Mouse (Mus musculus) liver, embryonic 11.5 days (tissue): Measurements from ENCODE around the gene Gm7029. TPM values are rescaled to one million over a fixed set of nuclear protein-coding genes. Genes with fewer than 3 reads are reported as not detected.
"Not testable (repeated sequence)": the region's sequence is repeated elsewhere in the genome, so short reads cannot be mapped to it uniquely, and the experiment has no call there.

Source experiments
- ATAC-seq: fragments of 200-750 bp; cut with Nextera tagmentation; replicated peaks from 2 replicates; pipeline ENCODE4 v1.8.0; 2017; ENCODE audit warnings: moderate number of reproducible peaks, mild to moderate bottlenecking, moderate TSS enrichment, moderate library complexity; ENCODE audit not compliant: low FRiP score
- DNase-seq: peaks from one replicate; pipeline ENCODE4 v3.0.0-alpha.2; 2017; ENCODE audit warnings: low spot score
- H3K27ac ChIP-seq: fragments of 300-500 bp; sonication (generic); 2 replicates; pipeline ENCODE4 v1.5.1; 2014; ENCODE audit warnings: mild to moderate bottlenecking, low read depth, low read length, control low read depth
- H3K27me3 ChIP-seq: fragments of 300-500 bp; sonication (generic); replicated peaks from 2 replicates; pipeline ENCODE4 v1.6.1; 2014; ENCODE audit warnings: low read length, mixed read lengths; ENCODE audit not compliant: control insufficient read depth, insufficient read depth
- H3K36me3 ChIP-seq: fragments of 300-500 bp; sonication (generic); 2 replicates; pipeline ENCODE4 v1.6.1; 2014; ENCODE audit warnings: mild to moderate bottlenecking, low read length, moderate library complexity, mixed read lengths; ENCODE audit not compliant: control insufficient read depth, insufficient read depth
- H3K4me1 ChIP-seq: fragments of 300-500 bp; sonication (generic); replicated peaks from 2 replicates; pipeline ENCODE4 v1.6.1; 2014; ENCODE audit warnings: low read length, mixed read lengths; ENCODE audit not compliant: control insufficient read depth, insufficient read depth
- H3K4me2 ChIP-seq: fragments of 300-500 bp; sonication (generic); 2 replicates; pipeline ENCODE4 v1.6.1; 2014; ENCODE audit warnings: mild to moderate bottlenecking, control low read depth, moderate library complexity
- H3K4me3 ChIP-seq: fragments of 300-500 bp; sonication (generic); 2 replicates; pipeline ENCODE4 v1.5.1; 2014; ENCODE audit warnings: low read depth, low read length, control low read depth
- H3K9ac ChIP-seq: fragments of 300-500 bp; sonication (generic); 2 replicates; pipeline ENCODE4 v1.6.1; 2014; ENCODE audit warnings: low read depth, low read length, control low read depth
- H3K9me3 ChIP-seq: fragments of 300-500 bp; sonication (generic); 2 replicates; pipeline ENCODE4 v1.6.1; 2016; ENCODE audit warnings: low read length, inconsistent platforms, mixed read lengths; ENCODE audit not compliant: control insufficient read depth
- WGBS: fragments of 180-500 bp; shearing (Covaris S2); extraction: QIAGEN DNeasy Blood & Tissue Kit; methylation state at CpG from one replicate; pipeline ENCODE4 v1.1.7; 2014; 5-methylcytosine and 5-hydroxymethylcytosine counted together
- polyA plus RNA-seq: library from polyadenylated mRNA; unstranded; fragments of >200 nt; fragmentation: Nextera tagmentation; extraction: Ambion mirVana; gene quantifications from 2 replicates; pipeline ENCODE4 v1.2.1, GENCODE M21; 2014

The Gm7029 gene
- polyA plus RNA-seq, result not detected in 2 replicates

DNA sequence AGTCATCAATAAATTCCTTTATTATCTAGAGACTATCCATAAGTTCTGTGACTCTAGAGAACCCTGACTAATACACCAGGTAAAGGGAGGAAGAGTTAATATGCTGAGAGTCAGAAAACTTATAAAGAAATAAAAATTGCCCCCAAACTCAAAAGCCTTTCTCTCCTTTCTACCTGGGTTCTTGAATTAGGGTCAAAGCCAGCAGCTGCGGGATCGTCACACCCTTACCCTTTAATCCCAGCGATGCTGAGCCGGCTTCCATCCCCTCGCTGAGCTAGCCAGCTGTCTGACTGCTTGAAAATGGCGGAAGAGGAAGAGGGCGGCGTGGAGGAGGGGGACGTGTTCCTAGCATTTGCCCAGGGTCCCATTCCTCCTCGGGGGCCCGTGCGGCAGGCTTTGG is at the start of gene Gm7029:
Gene Gm7029, plus strand, starts transcription at position 301 of the 400 bp plus-strand sequence.
- not testable (repeated sequence) for H3K27ac ChIP-seq, H3K4me2 ChIP-seq, H3K4me3 ChIP-seq, H3K27me3 ChIP-seq, H3K9me3 ChIP-seq, ATAC-seq, H3K36me3 ChIP-seq, DNase-seq, H3K9ac ChIP-seq, H3K4me1 ChIP-seq
- 81% methylated on average over 3 of the region's 12 CpGs for WGBS

GRCm38 (mm10) chr17:33824084-33824996 is 49.3 kb upstream of the Gm7029 start, which contains the start of the genes Rps28 and Ndufa7:
Gene Rps28 (minus strand): TSS chr17:33824562.
Gene Ndufa7 (plus strand): TSS chr17:33824572.
- Histone ChIP-seq H3K9ac (peak within 1 kb of the TSS; percentile 91), H3K4me2 (peak within 1 kb of the TSS; percentile 84), H3K27me3 (no peaks in the 10 kb centered on the region), H3K4me1 (peaks cover 22% of the 10 kb centered on the region), H3K4me3 (peak within 1 kb of the TSS; percentile 75), H3K27ac (peak within 1 kb of the TSS; percentile 77), H3K9me3 (no peaks in the 10 kb centered on the region), H3K36me3 (peaks cover 37% of the 10 kb centered on the region)
- ATAC-seq (peak; percentile 87), DNase-seq (peak; percentile 94)
- under 1% methylated on average over 51 of the region's 51 CpGs for WGBS

- DNase-seq, H3K27me3 ChIP-seq, H3K9me3 ChIP-seq, ATAC-seq: not testable (repeated sequence)
- H3K4me2 ChIP-seq, result peak overlapping the region; percentile 81
- peak overlapping the region; percentile 75 for H3K4me3 ChIP-seq
- peak overlapping the region; percentile 91 for H3K9ac ChIP-seq
- H3K4me1 ChIP-seq, result peaks cover 22% of the 10 kb centered on the region
- peak overlapping the region; percentile 75; the same call in 1 of the 2 replicates for H3K27ac ChIP-seq
- H3K36me3 ChIP-seq, result peaks cover 37% of the 10 kb centered on the region
- 4% methylated on average over 6 of the region's 6 CpGs for WGBS
Measured at GRCm38 (mm10) chr17:33824997-33825330, 48.7 kb upstream of the Gm7029 start.

GRCm38 (mm10) chr17:33825462-33825861 is 48.2 kb upstream of the Gm7029 start:
- WGBS, result 74% methylated on average over 8 of the region's 8 CpGs
- peaks cover 22% of the 10 kb centered on the region for H3K4me1 ChIP-seq

DNA sequence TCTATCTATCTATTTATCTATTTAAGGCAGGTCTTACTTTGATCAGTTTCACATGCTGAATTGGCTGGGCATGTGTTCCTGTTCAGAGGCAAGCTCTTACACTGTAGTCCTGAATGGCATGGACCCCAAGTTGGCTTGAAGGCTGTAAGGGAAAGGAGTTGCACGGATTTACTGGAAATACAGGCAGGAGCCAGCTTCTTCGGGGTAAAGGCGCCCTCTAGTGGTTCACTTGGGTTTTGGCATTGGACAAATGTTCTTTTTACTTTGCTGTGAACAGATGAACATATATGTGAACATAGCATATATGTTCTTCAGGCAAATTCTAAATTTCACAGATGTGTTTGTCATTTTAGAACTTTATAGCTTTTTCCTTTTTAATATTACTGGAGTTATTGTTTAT is 46.8 kb upstream of the Gm7029 start:
- DNase-seq (peak; percentile 60), ATAC-seq (no peak)
- Histone ChIP-seq H3K4me2 (no peak overlapping the region), H3K4me3 (no peak overlapping the region), H3K36me3 (peaks cover 30% of the 10 kb centered on the region), H3K27me3 (no peaks in the 10 kb centered on the region), H3K27ac (no peak overlapping the region), H3K4me1 (peaks cover 22% of the 10 kb centered on the region), H3K9ac (no peak overlapping the region), H3K9me3 (no peaks in the 10 kb centered on the region)
- under 1% methylated on average over 3 of the region's 3 CpGs for WGBS

More at GRCm38 (mm10) chr17:33825462-33825861, 48.2 kb upstream of the Gm7029 start:
- peaks cover 38% of the 10 kb centered on the region for H3K36me3 ChIP-seq
- H3K4me3 ChIP-seq, result peak overlapping the region; percentile 75
- H3K9me3 ChIP-seq, result no peaks in the 10 kb centered on the region
- ATAC-seq (no peak), DNase-seq (no peak)
- no peaks in the 10 kb centered on the region for H3K27me3 ChIP-seq
- peak overlapping the region; percentile 81 for H3K4me2 ChIP-seq
- H3K27ac ChIP-seq, result 0 out of 2 replicates have a peak overlapping the region, but pooled peaks have one; percentile 5
- H3K9ac ChIP-seq, result peak overlapping the region; percentile 91

DNA sequence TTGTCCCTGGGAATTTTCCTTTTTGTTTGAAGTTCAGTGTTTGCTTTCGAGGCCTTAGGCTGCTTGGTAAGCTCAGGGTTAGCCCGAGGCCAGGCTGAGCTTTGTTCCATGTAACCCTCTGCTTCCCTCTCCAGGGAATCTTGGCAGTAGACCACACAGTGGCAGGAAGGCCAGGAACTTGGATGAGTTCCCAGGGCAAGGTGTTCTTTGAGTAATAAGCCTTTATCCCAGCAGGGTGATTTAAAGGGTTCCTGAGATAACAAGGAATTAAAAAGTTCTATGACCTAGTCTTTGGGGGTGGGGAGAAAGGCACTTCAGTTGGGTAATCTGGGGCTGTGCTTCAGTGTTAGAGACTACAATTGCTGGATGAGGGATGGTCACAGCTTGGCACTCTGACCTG is 44.7 kb upstream of the Gm7029 start:
- peaks cover 24% of the 10 kb centered on the region for H3K36me3 ChIP-seq
- WGBS, result 66% methylated on average over 2 of the region's 2 CpGs
- H3K9me3 ChIP-seq, result no peaks in the 10 kb centered on the region

GRCm38 (mm10) chr17:33829561-33829960 is 44.1 kb upstream of the Gm7029 start:
- Histone ChIP-seq H3K27me3 (no peaks in the 10 kb centered on the region), H3K36me3 (peaks cover 26% of the 10 kb centered on the region), H3K9ac (no peak overlapping the region), H3K9me3 (no peaks in the 10 kb centered on the region), H3K4me2 (no peak overlapping the region), H3K4me3 (no peak overlapping the region), H3K27ac (no peak overlapping the region; the same call in 1 of the 2 replicates), H3K4me1 (peaks cover 10% of the 10 kb centered on the region)
- whole genome bisulfite sequencing, result 87% methylated on average over 10 of the region's 10 CpGs
- DNase-seq (no peak), ATAC-seq (no peak)

More for the DNA sequence above, 44.7 kb upstream of the Gm7029 start:
- Histone ChIP-seq H3K27me3 (no peaks in the 10 kb centered on the region), H3K4me1 (peaks cover 10% of the 10 kb centered on the region), H3K4me3 (no peak overlapping the region), H3K9ac (peak overlapping the region; percentile 20; the same call in 1 of the 2 replicates), H3K27ac (no peak overlapping the region), H3K4me2 (no peak overlapping the region)
- ATAC-seq (no peak), DNase-seq (no peak)

- no peaks in the 10 kb centered on the region; the same call in 1 of the 2 replicates for H3K36me3 ChIP-seq
- DNase-seq (peak; percentile 92), ATAC-seq (peak; percentile 91)
- peak within 1 kb of the TSS; percentile 88 for H3K4me2 ChIP-seq
- no peaks in the 10 kb centered on the region for H3K27me3 ChIP-seq
- peak within 1 kb of the TSS; percentile 45; the same call in 1 of the 2 replicates for H3K27ac ChIP-seq
- peaks cover 18% of the 10 kb centered on the region for H3K4me1 ChIP-seq
- no peaks in the 10 kb centered on the region for H3K9me3 ChIP-seq
- peak within 1 kb of the TSS; percentile 83 for H3K4me3 ChIP-seq
- under 1% methylated on average over 45 of the region's 45 CpGs for WGBS
- H3K9ac ChIP-seq, result peak within 1 kb of the TSS; percentile 60
Measured at GRCm38 (mm10) chr17:33842966-33843795, 30.5 kb upstream of the Gm7029 start, which contains the start of gene Cd320. Gene Cd320 (plus strand): TSS chr17:33843091.
